Mouse (Mus musculus) lung, postnatal 25 days (tissue): ENCODE measurements around the gene A730009L09Rik.

ENCODE experiments used
- DNase-seq: peaks from one replicate; pipeline ENCODE4 v3.0.0; 2022; ENCODE audit warnings: low spot score

A730009L09Rik gene

DNA sequence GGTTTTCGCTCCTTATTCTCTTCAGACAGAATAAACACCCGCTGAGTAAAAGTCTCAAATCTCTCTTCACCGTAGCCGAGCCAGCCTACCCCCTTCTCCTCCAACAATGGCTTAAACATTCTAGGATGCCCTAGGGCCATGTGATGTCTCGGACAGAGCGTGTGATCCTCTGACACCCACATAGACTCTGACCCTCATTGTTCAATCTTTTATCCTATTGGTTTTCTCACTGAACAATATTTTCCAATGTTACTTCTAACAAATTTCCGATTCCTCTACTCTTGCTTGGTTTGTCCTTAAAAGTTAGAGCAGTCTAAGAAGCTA is 45.3 kb downstream of the A730009L09Rik start:
- no peak for DNase-seq
